Mouse (Mus musculus) ES-Bruce4 (cell line): ENCODE results near the gene Shb. TPM values are rescaled to one million over a fixed set of nuclear protein-coding genes. Genes with fewer than 3 reads are reported as not detected.

ENCODE experiments used
- H3K27ac ChIP-seq: 2 replicates; pipeline ENCODE4 v1.5.1; 2012; ENCODE audit warnings: low read length, inconsistent platforms; ENCODE audit not compliant: insufficient read depth
- H3K27me3 ChIP-seq: 2 replicates; pipeline ENCODE4 v1.6.1; 2012; ENCODE audit warnings: mild to moderate bottlenecking, low read length, inconsistent platforms; ENCODE audit not compliant: control insufficient read depth, poor library complexity, insufficient read depth, severe bottlenecking
- H3K36me3 ChIP-seq: 2 replicates; pipeline ENCODE4 v1.6.1; 2012; ENCODE audit warnings: inconsistent platforms, mild to moderate bottlenecking, low read length, moderate library complexity; ENCODE audit not compliant: control insufficient read depth, poor library complexity, insufficient read depth, severe bottlenecking
- H3K4me1 ChIP-seq: one replicate; pipeline ENCODE4 v1.8.1; 2011; ENCODE audit warnings: low read length; ENCODE audit not compliant: control insufficient read depth, insufficient read depth
- H3K4me3 ChIP-seq: 2 replicates; pipeline ENCODE4 v1.5.1; 2011; ENCODE audit warnings: low read depth, mild to moderate bottlenecking, low read length
- H3K9ac ChIP-seq: 2 replicates; pipeline ENCODE4 v1.6.1; 2012; ENCODE audit warnings: low read depth, mild to moderate bottlenecking, inconsistent platforms; ENCODE audit not compliant: poor library complexity, severe bottlenecking
- H3K9me3 ChIP-seq: replicated peaks from 2 replicates; pipeline ENCODE4 v1.6.1; 2012; ENCODE audit warnings: mild to moderate bottlenecking, low read length, inconsistent platforms; ENCODE audit not compliant: control insufficient read depth, poor library complexity, insufficient read depth, severe bottlenecking
- CTCF ChIP-seq: IDR thresholded peaks from one replicate; pipeline ENCODE4 v1.8.1; 2011; ENCODE audit warnings: low read depth, low read length
- EP300 ChIP-seq: IDR thresholded peaks from 2 replicates; pipeline ENCODE4 v1.6.1; 2011; ENCODE audit warnings: low read depth, low read length; ENCODE audit not compliant: insufficient read depth
- POLR2A ChIP-seq: IDR thresholded peaks from one replicate; pipeline ENCODE4 v1.8.1; 2011; ENCODE audit warnings: low read length; ENCODE audit not compliant: insufficient read depth
- polyA plus RNA-seq: library from polyadenylated mRNA; stranded (reverse); fragments of >200 nt; gene quantifications from 2 replicates; pipeline ENCODE4 v1.2.4, GENCODE M21; 2011; ENCODE audit warnings: low read depth; ENCODE audit not compliant: missing spikeins, insufficient read depth, insufficient read length

The Shb gene
- polyA plus RNA-seq, 1 experiment: 27.4 TPM

- H3K4me3 ChIP-seq: no peak overlapping the region
- no peak overlapping the region for H3K27ac ChIP-seq
- H3K27me3 ChIP-seq: no peaks in the 10 kb centered on the region
- H3K36me3 ChIP-seq: no peaks in the 10 kb centered on the region
- no peaks in the 10 kb centered on the region for H3K9me3 ChIP-seq
- H3K9ac ChIP-seq: no peak overlapping the region
- TF ChIP-seq EP300: no peak
- TF ChIP-seq CTCF: no peak
- TF ChIP-seq POLR2A: no peak
- no peaks in the 10 kb centered on the region for H3K4me1 ChIP-seq
Measured at GRCm38 (mm10) chr4:45455001-45455400, 77.3 kb downstream of the Shb start.

DNA sequence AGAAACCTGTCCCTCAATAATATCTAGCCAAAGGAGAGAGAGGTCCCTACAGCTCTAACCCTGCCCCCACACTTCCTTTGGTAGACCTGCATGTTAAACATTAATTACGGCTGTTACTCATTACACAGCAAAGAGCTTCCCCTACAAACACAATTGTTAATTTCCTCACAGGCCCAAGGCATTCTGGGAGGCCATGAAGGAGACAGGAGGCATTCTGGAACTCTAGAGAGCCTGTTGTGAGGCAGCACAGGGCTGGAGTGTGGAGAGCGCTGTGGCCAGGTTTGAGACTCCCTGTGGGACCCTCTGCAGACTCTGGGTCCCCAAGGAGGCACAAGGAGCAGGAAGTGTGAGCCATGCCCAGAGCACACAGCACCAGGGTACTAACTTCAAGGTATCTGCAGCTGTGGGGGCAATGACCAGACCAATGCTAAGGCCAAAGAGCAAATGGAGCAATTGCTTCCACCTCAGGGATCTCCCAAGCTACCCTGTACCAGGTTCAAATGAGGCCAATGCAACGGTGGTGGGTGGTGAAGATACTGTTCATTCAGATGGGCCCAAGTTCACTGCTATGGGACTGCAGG lies 78.9 kb downstream of the Shb start:
- no peak overlapping the region for H3K4me3 ChIP-seq
- H3K4me1 ChIP-seq: no peaks in the 10 kb centered on the region
- H3K9ac ChIP-seq: no peak overlapping the region
- H3K27ac ChIP-seq: no peak overlapping the region
- H3K36me3 ChIP-seq: no peaks in the 10 kb centered on the region
- no peaks in the 10 kb centered on the region for H3K27me3 ChIP-seq
- no peaks in the 10 kb centered on the region for H3K9me3 ChIP-seq
- TF ChIP-seq EP300: no peak
- no peak for TF ChIP-seq CTCF
- no peak for TF ChIP-seq POLR2A

DNA sequence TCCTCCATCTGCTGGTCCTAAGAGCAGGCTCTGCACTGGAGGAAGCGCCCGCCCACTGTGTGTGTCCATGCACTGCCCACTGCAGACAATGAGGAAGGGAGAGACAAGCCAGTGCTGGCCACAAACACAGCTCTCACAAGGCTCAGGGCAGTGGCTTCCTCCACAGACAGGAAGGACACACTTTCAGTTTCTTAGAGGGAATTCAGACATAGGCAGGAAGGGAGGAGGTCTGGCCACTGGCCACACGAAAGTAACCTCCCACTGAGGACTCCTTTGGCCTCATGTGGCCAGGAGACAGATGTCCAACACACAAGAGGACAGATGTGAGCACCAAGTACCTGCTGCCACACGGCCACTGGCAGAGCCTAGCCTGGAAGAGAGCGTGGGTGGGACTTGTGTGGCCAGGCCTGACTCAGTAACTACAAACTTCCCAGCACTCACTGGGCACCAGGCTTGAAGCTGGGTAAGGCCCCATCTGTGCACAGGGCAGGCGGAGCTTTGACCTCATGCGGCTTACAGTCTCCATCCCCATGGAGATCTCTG lies 79.6 kb downstream of the Shb start:
- TF ChIP-seq EP300 (no peak), CTCF (no peak), POLR2A (no peak)
- Histone ChIP-seq H3K4me3 (no peak overlapping the region), H3K9ac (no peak overlapping the region), H3K27me3 (no peaks in the 10 kb centered on the region), H3K36me3 (no peaks in the 10 kb centered on the region), H3K27ac (no peak overlapping the region), H3K9me3 (no peaks in the 10 kb centered on the region), H3K4me1 (no peaks in the 10 kb centered on the region)

- no peaks in the 10 kb centered on the region for H3K4me1 ChIP-seq
Measured at GRCm38 (mm10) chr4:45449012-45449411, 83.3 kb downstream of the Shb start.

DNA sequence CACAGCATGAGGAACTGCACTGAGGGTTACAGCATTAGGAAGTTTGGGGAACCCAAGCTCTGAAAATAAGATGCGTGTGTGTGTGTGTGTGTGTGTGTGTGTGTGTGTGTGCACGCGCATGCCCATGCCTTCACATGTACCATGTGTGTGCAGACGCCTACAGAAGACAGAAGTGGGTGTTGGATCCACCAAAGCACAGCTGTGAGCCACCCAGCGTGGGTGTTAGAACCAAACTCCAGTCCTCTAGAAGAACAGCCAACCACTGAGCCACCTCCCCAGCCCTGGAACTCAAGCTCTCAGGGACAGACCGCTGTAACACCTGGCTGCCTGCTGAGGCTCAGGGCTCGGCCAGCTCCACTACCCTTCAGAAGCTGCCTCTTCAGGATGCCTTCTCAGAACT lies 83.8 kb downstream of the Shb start:
- H3K36me3 ChIP-seq: no peaks in the 10 kb centered on the region
- TF ChIP-seq CTCF: no peak
- TF ChIP-seq EP300: no peak
- TF ChIP-seq POLR2A: no peak
- H3K4me1 ChIP-seq: no peaks in the 10 kb centered on the region
- no peaks in the 10 kb centered on the region for H3K9me3 ChIP-seq
- H3K4me3 ChIP-seq: no peak overlapping the region
- H3K27me3 ChIP-seq: no peaks in the 10 kb centered on the region
- H3K9ac ChIP-seq: no peak overlapping the region
- no peak overlapping the region for H3K27ac ChIP-seq

More at GRCm38 (mm10) chr4:45449012-45449411, 83.3 kb downstream of the Shb start:
- Histone ChIP-seq H3K27me3 (no peaks in the 10 kb centered on the region), H3K27ac (no peak overlapping the region), H3K4me3 (no peak overlapping the region), H3K9ac (no peak overlapping the region), H3K36me3 (no peaks in the 10 kb centered on the region), H3K9me3 (no peaks in the 10 kb centered on the region)
- TF ChIP-seq EP300: no peak
- TF ChIP-seq POLR2A: no peak
- no peak for TF ChIP-seq CTCF

- Histone ChIP-seq H3K4me3 (no peak overlapping the region), H3K27ac (no peak overlapping the region), H3K4me1 (no peaks in the 10 kb centered on the region), H3K27me3 (no peaks in the 10 kb centered on the region), H3K9ac (no peak overlapping the region), H3K36me3 (no peaks in the 10 kb centered on the region), H3K9me3 (no peaks in the 10 kb centered on the region)
- no peak for TF ChIP-seq CTCF
- TF ChIP-seq EP300: no peak
- no peak for TF ChIP-seq POLR2A
Measured at GRCm38 (mm10) chr4:45447196-45447595, 85.1 kb downstream of the Shb start.
